Mouse (Mus musculus) MN1 (cell line): ENCODE measurements around the gene Arid3a.
A peak's percentile ranks its signal among the peaks of the same experiment; 100 is the strongest.

Experiments used
- DNase-seq: peaks from one replicate; pipeline ENCODE4 v3.0.0-alpha.2; 2016; ENCODE audit warnings: low spot score

The Arid3a gene

DNA sequence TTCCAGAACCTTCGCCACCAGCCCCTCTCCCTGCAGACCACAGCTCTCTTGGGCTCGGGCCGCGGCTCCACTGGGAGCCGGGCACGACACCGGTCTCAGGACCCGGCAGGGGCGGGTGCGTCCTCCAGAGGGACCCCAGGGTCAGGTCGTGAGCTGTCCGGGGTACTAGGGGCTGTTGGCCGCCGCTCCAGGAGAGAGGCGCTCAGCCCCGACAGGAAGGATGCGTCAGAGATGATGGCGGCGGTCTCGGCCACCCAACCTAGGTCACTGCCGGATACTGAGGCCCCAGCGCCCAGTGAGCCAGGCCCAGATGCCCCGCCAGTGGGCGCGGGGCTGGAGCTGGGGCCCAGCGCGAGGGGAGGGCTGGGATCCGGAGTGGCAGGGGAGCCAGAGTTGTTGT lies 50.5 kb downstream of the Arid3a start:
- no peak for DNase-seq

DNA sequence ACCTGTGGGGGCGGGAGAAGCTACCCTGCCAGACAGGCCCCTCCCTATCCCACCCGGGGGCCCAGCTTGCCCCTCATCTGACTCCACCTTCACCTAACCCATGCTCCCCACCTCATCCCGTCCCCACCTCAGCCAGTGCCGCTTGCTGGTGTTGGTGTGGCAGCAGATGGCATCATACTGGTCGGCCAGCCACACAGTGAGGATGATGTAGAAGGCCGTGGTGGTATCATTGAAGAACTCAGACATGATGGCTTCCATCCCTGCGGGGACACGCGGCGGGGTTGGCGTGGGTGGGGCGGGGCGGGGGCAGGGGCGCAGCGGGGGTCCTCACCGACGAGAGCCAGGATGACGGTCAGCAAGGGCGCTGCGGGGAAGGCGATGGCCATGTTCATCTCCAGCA lies 51.2 kb downstream of the Arid3a start:
- DNase-seq = no peak

DNA sequence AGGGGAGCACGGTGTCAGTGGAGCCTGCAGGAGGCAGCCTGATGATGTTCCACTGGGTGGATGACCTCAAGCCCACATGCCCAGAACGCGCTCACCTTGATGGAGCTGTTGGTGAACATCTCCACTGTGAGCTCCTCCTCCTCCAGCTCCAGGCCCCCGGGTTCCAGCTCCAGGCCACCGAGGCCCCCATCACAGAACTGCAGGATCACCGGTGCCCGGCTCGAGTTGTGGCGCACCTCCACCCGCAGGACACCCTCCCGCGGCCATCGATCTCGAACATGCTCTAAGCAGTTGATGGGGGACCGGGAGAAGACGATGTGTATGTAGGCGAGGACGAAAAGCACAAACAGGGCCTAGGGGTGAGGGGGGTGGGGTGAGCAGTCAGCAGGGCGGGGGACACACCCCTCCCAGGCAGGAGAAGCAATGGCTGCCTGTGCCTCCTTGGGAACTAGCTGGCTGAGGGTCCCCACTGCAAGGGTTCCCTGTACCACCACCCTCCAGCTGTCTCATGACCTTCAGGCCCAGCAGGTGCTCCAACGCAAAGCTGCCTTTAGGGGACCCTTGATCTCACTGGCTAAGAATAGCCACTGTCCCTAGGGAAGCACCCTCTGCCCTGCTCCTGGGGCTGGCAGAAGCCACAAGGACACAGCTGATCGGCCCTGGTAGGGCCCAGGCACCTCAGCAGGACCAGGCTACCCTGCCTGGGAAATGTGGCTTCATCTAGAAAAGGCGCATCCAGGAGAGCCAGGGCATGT lies 52.7 kb downstream of the Arid3a start:
- DNase-seq = no peak

- DNase-seq = peak; percentile 59
Observed at GRCm38 (mm10) chr10:79983205-79983604, 56.4 kb downstream of the Arid3a start.

- DNase-seq = peak; percentile 75
Observed at GRCm38 (mm10) chr10:79983670-79984069, 56.8 kb downstream of the Arid3a start.

GRCm38 (mm10) chr10:79984195-79984816 lies 57.5 kb downstream of the Arid3a start, which contains the start of gene Tmem259:
TSS of gene Tmem259 (minus strand) at chr10:79984330.
- peak; percentile 94 for DNase-seq

- DNase-seq = peak; percentile 100
Observed at GRCm38 (mm10) chr10:79984871-79985270, 58.0 kb downstream of the Arid3a start.

- DNase-seq = peak; percentile 87
Observed at GRCm38 (mm10) chr10:79985334-79986231, 58.7 kb downstream of the Arid3a start.

GRCm38 (mm10) chr10:79986232-79986878 lies 59.5 kb downstream of the Arid3a start:
- peak; percentile 63 for DNase-seq

DNA sequence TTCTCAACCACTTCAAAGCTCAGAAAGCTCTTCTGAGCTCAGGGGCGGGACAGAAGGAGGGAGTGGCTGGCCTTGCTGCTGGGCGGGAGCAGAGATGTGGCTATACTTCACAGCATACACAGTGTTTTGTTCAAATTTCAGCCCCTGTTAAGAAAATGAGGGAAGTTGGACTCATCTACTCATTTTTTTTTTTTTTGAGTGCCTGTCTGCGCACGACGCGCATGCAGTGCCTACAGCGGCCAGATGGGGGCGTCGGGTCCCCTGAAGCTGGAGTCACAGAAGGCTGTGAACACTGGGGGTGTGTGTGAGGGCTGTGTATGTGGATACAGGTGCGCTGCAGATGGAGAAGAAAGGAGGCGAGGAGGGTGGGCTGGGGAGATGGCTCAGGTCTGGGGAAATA lies 60.1 kb downstream of the Arid3a start:
- DNase-seq = peak; percentile 93

GRCm38 (mm10) chr10:79987771-79988505 lies 61.1 kb downstream of the Arid3a start:
- no peak for DNase-seq

- no peak for DNase-seq
Observed at GRCm38 (mm10) chr10:79988506-79989271, 61.8 kb downstream of the Arid3a start, which contains the start of gene Cnn2. TSS of gene Cnn2 (plus strand) at chr10:79988584.

GRCm38 (mm10) chr10:79989272-79989786 lies 62.5 kb downstream of the Arid3a start:
- no peak for DNase-seq

DNA sequence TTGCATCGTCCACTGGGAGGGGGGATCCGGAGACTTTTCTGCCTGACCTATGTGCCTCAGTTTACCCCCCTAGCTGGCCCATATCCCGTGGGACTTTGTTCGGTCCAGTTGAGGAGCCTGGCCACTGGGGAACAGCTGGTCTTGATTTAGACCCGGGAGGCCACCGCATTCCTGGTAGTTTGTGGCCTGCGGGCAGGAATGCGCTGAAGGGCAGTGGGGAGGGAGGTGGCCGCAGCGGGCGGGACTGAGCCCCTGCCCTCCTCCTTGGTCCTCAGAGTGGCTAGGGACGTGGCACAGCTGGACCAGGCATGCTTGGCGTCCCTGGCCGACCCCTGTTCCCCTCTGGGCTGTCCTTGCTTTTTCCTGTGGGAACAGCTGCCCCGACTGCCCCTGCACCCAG lies 63.0 kb downstream of the Arid3a start:
- DNase-seq = no peak

DNA sequence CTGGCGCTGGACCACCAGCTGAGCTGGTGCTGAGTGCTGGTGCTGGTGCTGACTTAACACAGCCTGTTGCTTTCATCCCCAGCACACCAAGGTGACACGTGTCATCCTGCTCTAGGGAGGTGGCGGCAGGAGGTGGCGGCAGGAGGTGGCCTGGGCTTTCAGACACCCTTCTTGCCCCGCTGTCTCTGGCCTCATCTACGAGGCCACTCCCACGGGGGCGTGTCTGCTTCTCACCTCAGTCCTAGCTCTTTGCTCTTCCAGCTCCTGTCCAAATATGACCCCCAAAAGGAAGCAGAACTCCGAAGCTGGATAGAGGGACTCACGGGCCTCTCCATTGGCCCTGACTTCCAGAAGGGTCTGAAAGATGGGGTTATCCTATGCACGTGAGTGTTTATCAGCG lies 64.3 kb downstream of the Arid3a start:
- no peak for DNase-seq

DNA sequence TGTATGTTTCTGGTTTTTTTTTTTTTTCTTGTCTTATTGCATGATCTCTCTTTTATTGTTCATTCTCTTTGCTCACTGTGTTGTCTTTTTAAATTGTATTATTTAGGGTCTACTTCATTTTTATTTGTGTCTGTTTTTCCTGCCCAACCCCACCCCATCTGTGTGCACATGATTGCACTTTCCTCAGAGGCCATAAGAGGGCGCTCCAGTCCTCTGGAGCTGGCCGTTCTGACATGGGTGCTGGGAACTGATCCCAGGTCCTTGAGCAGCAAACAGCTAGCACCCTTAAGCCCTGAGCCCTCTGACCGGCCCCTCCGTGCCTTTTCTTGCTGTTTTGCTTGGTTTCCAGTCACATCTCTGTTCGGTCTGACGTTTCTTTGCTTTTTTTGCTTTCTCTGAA lies 64.7 kb downstream of the Arid3a start:
- DNase-seq = no peak

DNA sequence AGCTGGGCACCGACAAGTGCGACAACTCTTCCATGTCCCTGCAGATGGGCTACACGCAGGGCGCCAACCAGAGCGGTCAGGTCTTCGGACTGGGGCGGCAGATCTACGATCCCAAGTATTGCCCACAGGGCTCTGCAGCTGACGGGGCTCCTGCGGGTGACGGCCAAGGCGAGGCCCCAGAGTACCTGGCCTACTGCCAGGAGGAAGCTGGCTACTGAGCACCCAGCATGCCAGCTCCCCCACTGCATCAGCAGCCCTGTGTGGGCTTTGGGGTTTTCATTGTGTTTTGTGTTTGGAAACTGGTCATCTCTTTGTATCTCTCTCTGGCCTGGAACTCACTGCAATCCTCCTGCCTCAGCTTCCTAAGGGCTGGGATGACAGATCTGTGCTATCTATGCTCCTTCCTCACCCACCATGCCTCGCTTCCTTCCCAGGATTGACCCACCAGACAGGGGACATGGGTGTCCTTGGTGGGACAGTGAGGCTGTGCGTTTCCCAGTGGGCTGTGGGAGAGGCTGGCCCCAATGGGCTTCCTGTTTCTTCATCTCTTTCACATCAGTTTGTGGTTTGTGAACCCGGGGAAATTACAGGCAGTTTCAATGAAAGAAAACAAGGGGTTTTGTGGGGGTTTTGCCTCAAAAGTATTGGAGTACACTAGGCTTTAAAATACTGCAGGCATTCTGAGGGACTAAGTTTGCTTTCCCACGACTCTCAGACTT lies 67.7 kb downstream of the Arid3a start:
- peak; percentile 65 for DNase-seq

- DNase-seq = no peak
Observed at GRCm38 (mm10) chr10:79995636-79996035, 68.8 kb downstream of the Arid3a start.

DNA sequence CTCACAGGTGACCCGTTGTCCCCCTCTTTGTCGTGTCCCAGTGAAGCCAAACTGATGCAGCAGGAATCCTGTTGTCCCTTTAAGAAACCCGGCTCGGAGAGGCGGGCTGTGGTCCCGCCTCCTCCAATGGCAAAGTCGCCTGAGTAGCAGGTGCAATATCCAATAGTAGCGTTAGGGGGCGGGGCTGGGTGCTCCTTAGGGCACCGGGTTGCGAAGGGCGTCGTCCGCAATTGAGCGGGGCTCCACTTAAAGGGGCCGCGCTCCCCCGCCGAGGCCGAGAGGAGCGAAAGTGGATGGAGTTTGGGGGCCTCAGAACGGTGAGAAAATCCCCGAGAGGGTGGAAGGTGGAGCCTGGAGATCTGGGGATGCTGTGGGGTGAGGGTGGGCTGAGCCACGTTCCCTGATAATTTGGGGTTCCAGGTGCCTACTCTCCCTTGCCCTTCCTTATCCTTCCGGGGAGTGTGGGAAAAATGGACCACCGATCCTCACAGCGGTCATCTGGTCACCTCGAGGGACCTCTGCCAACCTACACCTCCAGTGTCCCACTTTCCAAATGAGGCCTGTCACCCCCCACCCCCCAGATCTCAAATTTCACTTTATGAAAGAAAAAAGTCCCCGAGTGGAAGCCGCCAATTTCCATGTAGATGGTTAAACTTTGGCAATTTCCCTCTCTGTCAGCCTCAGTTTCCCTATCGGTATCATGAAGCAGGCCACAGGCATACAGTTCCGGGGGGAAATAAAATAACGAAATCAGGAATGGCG lies 69.6 kb downstream of the Arid3a start, which contains the start of gene Abca7:
Abca7 (plus strand) TSS at position 223 of the 762 bp plus-strand sequence.
- peak; percentile 98 for DNase-seq
